Mouse (Mus musculus) CH12.LX (cell line): ENCODE results near the gene Vps53. TPM values are rescaled to one million over a fixed set of nuclear protein-coding genes. Genes with fewer than 3 reads are reported as not detected.
A peak's percentile ranks its signal among the peaks of the same experiment; 100 is the strongest.

ENCODE experiments used
- DNase-seq: peaks from one replicate; pipeline ENCODE4 v3.0.0-alpha.2; 2013; ENCODE audit errors: extremely low read depth
- H3K27ac ChIP-seq: 2 replicates; pipeline ENCODE4 v1.5.1; 2012; ENCODE audit warnings: low read depth, mild to moderate bottlenecking, control low read depth, moderate library complexity; ENCODE audit not compliant: insufficient read depth
- H3K27me3 ChIP-seq: replicated peaks from 2 replicates; pipeline ENCODE3; 2012; ENCODE audit warnings: inconsistent platforms
- H3K36me3 ChIP-seq, 2 experiments: replicated peaks in 1 of 2; 2 replicates each; pipeline versions ENCODE3 to v1.6.1; 2012; ENCODE audit warnings: inconsistent platforms in 1 of 2, low read length in 1 of 2, mild to moderate bottlenecking in 1 of 2, mixed read lengths in 1 of 2, moderate library complexity in 1 of 2; ENCODE audit not compliant: control insufficient read depth in 1 of 2, insufficient read depth in 1 of 2
- H3K4me1 ChIP-seq, 2 experiments: 2 replicates each; pipeline ENCODE4 v1.6.1; 2012; ENCODE audit warnings: inconsistent platforms in 1 of 2, moderate library complexity in 1 of 2; ENCODE audit not compliant: insufficient read depth in 2 of 2, control insufficient read depth in 1 of 2
- H3K4me2 ChIP-seq: 2 replicates; pipeline ENCODE4 v1.6.1; 2012; ENCODE audit warnings: low read depth, mild to moderate bottlenecking, control low read depth; ENCODE audit not compliant: poor library complexity, insufficient read depth, severe bottlenecking
- H3K4me3 ChIP-seq, 3 experiments: fragments of 150-350 bp in 1 of 3; sonication (generic) in 1 of 3; replicated peaks in 1 of 3; 2 replicates each; pipeline versions ENCODE3 to v1.5.1; 2011 to 2012; ENCODE audit warnings: low read depth in 2 of 3, low read length in 2 of 3, mild to moderate bottlenecking in 2 of 3, moderate library complexity in 2 of 3, control low read depth in 1 of 3, improper control_type of control experiment in 1 of 3, inconsistent platforms in 1 of 3, mixed read lengths in 1 of 3; ENCODE audit not compliant: poor library complexity in 1 of 3
- H3K79me2 ChIP-seq: replicated peaks from 2 replicates; pipeline ENCODE4 v1.6.1; 2012; ENCODE audit warnings: mild to moderate bottlenecking, moderate library complexity; ENCODE audit not compliant: control insufficient read depth, poor library complexity, insufficient read depth, severe bottlenecking; ENCODE audit errors: extremely low read depth
- H3K9ac ChIP-seq: 2 replicates; pipeline ENCODE4 v1.6.1; 2012; ENCODE audit warnings: low read depth, mild to moderate bottlenecking, control low read depth, moderate library complexity; ENCODE audit not compliant: insufficient read depth
- H3K9me3 ChIP-seq: replicated peaks from 2 replicates; pipeline ENCODE3; 2012; ENCODE audit warnings: low read length, inconsistent platforms, mixed read lengths
- CHD1 ChIP-seq: IDR thresholded peaks from 2 replicates; pipeline ENCODE4 v1.6.1; 2012; ENCODE audit warnings: low read depth, low read length, improper control_type of control experiment, inconsistent platforms
- CHD2 ChIP-seq: IDR thresholded peaks from 2 replicates; pipeline ENCODE4 v1.6.1; 2011; ENCODE audit warnings: low read length, improper control_type of control experiment
- CTCF ChIP-seq, 2 experiments: IDR thresholded peaks in 1 of 2; conservative IDR thresholded peaks in 1 of 2; 2 replicates each; pipeline ENCODE4 v1.5.1; 2011 to 2012; ENCODE audit warnings: low read depth in 2 of 2, low read length in 2 of 2, improper control_type of control experiment in 1 of 2, inconsistent platforms in 1 of 2, mild to moderate bottlenecking in 1 of 2, moderate library complexity in 1 of 2
- E2F4 ChIP-seq: IDR thresholded peaks from 2 replicates; pipeline ENCODE4 v1.6.1; 2011; ENCODE audit warnings: low read depth, low read length, improper control_type of control experiment; ENCODE audit not compliant: insufficient replicate concordance
- ELF1 ChIP-seq: IDR thresholded peaks from 2 replicates; pipeline ENCODE4 v1.6.1; 2014; ENCODE audit warnings: low read depth, mild to moderate bottlenecking, inconsistent platforms, low read length, improper control_type of control experiment
- EP300 ChIP-seq: IDR thresholded peaks from 2 replicates; pipeline ENCODE4 v1.6.1; 2011; ENCODE audit warnings: low read length, improper control_type of control experiment
- ETS1 ChIP-seq: conservative IDR thresholded peaks from 2 replicates; pipeline ENCODE4 v1.6.1; 2012; ENCODE audit warnings: low read depth, mild to moderate bottlenecking, inconsistent platforms, low read length, improper control_type of control experiment, moderate library complexity
- GABPA ChIP-seq: IDR thresholded peaks from 2 replicates; pipeline ENCODE4 v1.6.1; 2012; ENCODE audit warnings: low read depth, low read length, improper control_type of control experiment, inconsistent platforms; ENCODE audit not compliant: insufficient replicate concordance
- HCFC1 ChIP-seq: IDR thresholded peaks from 2 replicates; pipeline ENCODE4 v1.6.1; 2012; ENCODE audit warnings: low read depth, mild to moderate bottlenecking, inconsistent platforms, low read length, improper control_type of control experiment
- JUN ChIP-seq: IDR thresholded peaks from 2 replicates; pipeline ENCODE4 v1.6.1; 2011; ENCODE audit warnings: low read depth, mild to moderate bottlenecking, low read length, improper control_type of control experiment, moderate library complexity; ENCODE audit not compliant: insufficient read depth
- JUND ChIP-seq: conservative IDR thresholded peaks from 2 replicates; pipeline ENCODE4 v1.6.1; 2011; ENCODE audit warnings: low read depth, low read length, improper control_type of control experiment
- MAZ ChIP-seq: IDR thresholded peaks from 2 replicates; pipeline ENCODE4 v1.6.1; 2012; ENCODE audit warnings: low read depth, mild to moderate bottlenecking, inconsistent platforms, low read length, improper control_type of control experiment, moderate library complexity
- MEF2A ChIP-seq: IDR thresholded peaks from 2 replicates; pipeline ENCODE4 v1.6.1; 2014; ENCODE audit warnings: low read depth, mild to moderate bottlenecking, inconsistent platforms, low read length, improper control_type of control experiment, borderline replicate concordance
- MXI1 ChIP-seq: IDR thresholded peaks from 2 replicates; pipeline ENCODE4 v1.6.1; 2011; ENCODE audit warnings: mild to moderate bottlenecking, low read depth, low read length, improper control_type of control experiment
- MYC ChIP-seq: IDR thresholded peaks from 2 replicates; pipeline ENCODE4 v1.6.1; 2011; ENCODE audit warnings: low read depth, mild to moderate bottlenecking, improper control_type of control experiment, low read length
- NELFE ChIP-seq: IDR thresholded peaks from 2 replicates; pipeline ENCODE4 v1.6.1; 2011; ENCODE audit warnings: low read depth, low read length, improper control_type of control experiment
- NRF1 ChIP-seq: IDR thresholded peaks from 2 replicates; pipeline ENCODE4 v1.6.1; 2014; ENCODE audit warnings: low read depth, mild to moderate bottlenecking, inconsistent platforms, low read length, improper control_type of control experiment, moderate library complexity
- POLR2AphosphoS2 ChIP-seq: IDR thresholded peaks from 2 replicates; pipeline ENCODE4 v1.6.1; 2011; ENCODE audit warnings: low read depth, low read length, improper control_type of control experiment
- RAD21 ChIP-seq: IDR thresholded peaks from 2 replicates; pipeline ENCODE4 v1.6.1; 2011; ENCODE audit warnings: low read depth, mild to moderate bottlenecking, low read length, improper control_type of control experiment, moderate library complexity
- SMC3 ChIP-seq: IDR thresholded peaks from 2 replicates; pipeline ENCODE4 v1.6.1; 2011; ENCODE audit warnings: low read depth, low read length, improper control_type of control experiment
- TCF12 ChIP-seq: IDR thresholded peaks from 2 replicates; pipeline ENCODE4 v1.6.1; 2014; ENCODE audit warnings: low read depth, mild to moderate bottlenecking, inconsistent platforms, low read length, improper control_type of control experiment
- UBTF ChIP-seq: IDR thresholded peaks from 2 replicates; pipeline ENCODE4 v1.6.1; 2012; ENCODE audit warnings: low read depth, mild to moderate bottlenecking, inconsistent platforms, low read length, improper control_type of control experiment, moderate library complexity
- USF1 ChIP-seq: IDR thresholded peaks from 2 replicates; pipeline ENCODE4 v1.6.1; 2014; ENCODE audit warnings: low read depth, mild to moderate bottlenecking, inconsistent platforms, low read length, improper control_type of control experiment
- USF2 ChIP-seq: conservative IDR thresholded peaks from 2 replicates; pipeline ENCODE4 v1.6.1; 2011; ENCODE audit warnings: low read depth, low read length, improper control_type of control experiment
- ZC3H11A ChIP-seq: IDR thresholded peaks from 2 replicates; pipeline ENCODE4 v1.6.1; 2012; ENCODE audit warnings: low read depth, mild to moderate bottlenecking, inconsistent platforms, low read length, improper control_type of control experiment
- ZMIZ1 ChIP-seq: IDR thresholded peaks from 2 replicates; pipeline ENCODE4 v1.6.1; 2012; ENCODE audit warnings: low read depth, mild to moderate bottlenecking, inconsistent platforms, low read length, improper control_type of control experiment
- ZNF384 ChIP-seq: IDR thresholded peaks from 2 replicates; pipeline ENCODE4 v1.6.1; 2012; ENCODE audit warnings: low read depth, low read length, improper control_type of control experiment, inconsistent platforms
- dilution Hi-C: fragments of 300-500 bp; cut with MboI; formaldehyde crosslinking; loops from 2 replicates; pipeline ENCODE4 v1.14.3; 2020; ENCODE audit warnings: low sequenced_read_pairs; ENCODE audit not compliant: extremely low pct_unique_long_range_greater_than_20kb, extremely low pct_ligation_motif_present
- in situ Hi-C: fragments of 300-500 bp; cut with MboI; formaldehyde crosslinking; loops from 3 replicates; pipeline ENCODE4 v1.14.3; 2019; ENCODE audit warnings: low sequenced_read_pairs, low pct_ligation_motif_present, low pct_unique_long_range_greater_than_20kb, mixed read lengths
- polyA plus RNA-seq: library from polyadenylated mRNA; unstranded; fragments of >175 nt; gene quantifications from 2 replicates; pipeline ENCODE4 v1.2.1, GENCODE M21; 2012; ENCODE audit warnings: low read depth; ENCODE audit not compliant: insufficient read length
- total RNA-seq, 2 experiments: library from RNA; depleted of rRNA; stranded (reverse); fragments of 300-350 nt in 1 of 2; fragments of >200 nt in 1 of 2; gene quantifications; 2 replicates each; pipeline ENCODE4 v1.2.3; 2012 to 2014

The Vps53 gene
- total and polyA plus RNA-seq, 3 experiments, result 56.1 to 70.7 (median 62.2) TPM

GRCm38 (mm10) chr11:76056487-76056886, 123.0 kb downstream of the Vps53 start:
- TF ChIP-seq MAZ, result no peak
- TF ChIP-seq ZNF384, result no peak
- TF ChIP-seq E2F4, result no peak
- TF ChIP-seq CHD2, result no peak
- no peak for TF ChIP-seq JUND
- TF ChIP-seq RAD21, result peak; percentile 22
- no peak for TF ChIP-seq ETS1
- no peak for TF ChIP-seq JUN
- TF ChIP-seq USF2, result no peak
- TF ChIP-seq MEF2A, result no peak
- no peak for TF ChIP-seq TCF12
- no peak for TF ChIP-seq NRF1
- TF ChIP-seq HCFC1, result no peak
- TF ChIP-seq USF1, result no peak
- TF ChIP-seq CTCF (conservative IDR thresholded peaks at IDR 0.05 in 1 of 2, IDR thresholded peaks at IDR 0.05 in 1 of 2; ENCODE audit: low read depth in 2 of 2, low read length in 2 of 2), result peak in 1 of 2 experiments; percentile 54; a peak in 2 of 4 replicates
- TF ChIP-seq SMC3, result peak; percentile 29; the same call in 1 of the 2 replicates
- Histone ChIP-seq H3K9me3 (no peaks in the 10 kb centered on the region), H3K36me3 (peaks cover 14 to 63% of the 10 kb centered on the region in 2 experiments), H3K4me1 (no peaks in the 10 kb centered on the region), H3K4me2 (no peak overlapping the region), H3K27me3 (no peaks in the 10 kb centered on the region), H3K9ac (no peak overlapping the region), H3K27ac (no peak overlapping the region), H3K79me2 (no peaks in the 10 kb centered on the region), H3K4me3 (no peak overlapping the region)
- in situ Hi-C loops, result no loop called here
- peak; percentile 39 for DNase-seq
- dilution Hi-C loops, result no loop called here

GRCm38 (mm10) chr11:76052496-76052895, 127.0 kb downstream of the Vps53 start:
- no peaks in the 10 kb centered on the region for H3K79me2 ChIP-seq
- no peaks in the 10 kb centered on the region for H3K9me3 ChIP-seq
- no peak overlapping the region for H3K9ac ChIP-seq
- H3K27me3 ChIP-seq, result no peaks in the 10 kb centered on the region
- dilution Hi-C loops, result no loop called here
- TF ChIP-seq EP300 (no peak), MEF2A (no peak), NELFE (no peak), MYC (no peak), ZMIZ1 (no peak), USF1 (no peak), ELF1 (no peak), MXI1 (no peak), UBTF (no peak), SMC3 (no peak), CHD1 (no peak), JUN (no peak), RAD21 (no peak), POLR2AphosphoS2 (no peak), ZC3H11A (no peak), ETS1 (no peak), GABPA (no peak), JUND (no peak), MAZ (no peak)
- H3K4me1 ChIP-seq, result no peaks in the 10 kb centered on the region
- H3K27ac ChIP-seq, result no peak overlapping the region
- no peak overlapping the region for H3K4me2 ChIP-seq
- H3K4me3 ChIP-seq, result no peak overlapping the region
- no peak for DNase-seq
- peaks cover 9 to 54% of the 10 kb centered on the region in 2 experiments for H3K36me3 ChIP-seq
- in situ Hi-C loops, result no loop called here
